Mouse (Mus musculus): ENCODE measurements around the gene Csta1.

GRCm38 (mm10) chr16:36072410-36073011, 58.5 kb downstream of the Csta1 start:
- TF ChIP-seq POLR2A (IDR thresholded peaks at IDR 0.05; ENCODE audit: borderline replicate concordance, low read depth, low read length) (no peak), CTCF (IDR thresholded peaks at IDR 0.05; ENCODE audit: low read depth, low read length) (no peak)
